Mouse (Mus musculus) midbrain, embryonic 10.5 days (tissue): Measurements from ENCODE around the gene Synrg. TPM values are rescaled to one million over a fixed set of nuclear protein-coding genes. Genes with fewer than 3 reads are reported as not detected.

Experiments
- DNase-seq: peaks from one replicate; pipeline ENCODE4 v3.0.0-alpha.2; 2017; ENCODE audit warnings: low spot score
- H3K27ac ChIP-seq: fragments of 300-500 bp; sonication (generic); replicated peaks from 2 replicates; pipeline ENCODE4 v1.5.1; 2016; ENCODE audit warnings: mild to moderate bottlenecking
- H3K27me3 ChIP-seq: fragments of 300-500 bp; sonication (generic); 2 replicates; pipeline ENCODE4 v1.6.1; 2016; ENCODE audit warnings: low read depth, mild to moderate bottlenecking; ENCODE audit not compliant: poor library complexity, severe bottlenecking
- H3K36me3 ChIP-seq: fragments of 300-500 bp; sonication (generic); 2 replicates; pipeline ENCODE4 v1.6.1; 2016; ENCODE audit warnings: mild to moderate bottlenecking, moderate library complexity
- H3K4me1 ChIP-seq: fragments of 300-500 bp; sonication (generic); 2 replicates; pipeline ENCODE4 v1.6.1; 2016
- H3K4me3 ChIP-seq: fragments of 300-500 bp; sonication (generic); 2 replicates; pipeline ENCODE4 v1.5.1; 2016; ENCODE audit warnings: mild to moderate bottlenecking, moderate library complexity
- H3K9me3 ChIP-seq: fragments of 300-500 bp; sonication (generic); replicated peaks from 2 replicates; pipeline ENCODE4 v1.6.1; 2016; ENCODE audit warnings: mild to moderate bottlenecking
- WGBS: fragments of 180-500 bp; shearing (Covaris S2); methylation state at CpG from one replicate; pipeline ENCODE4 v1.1.7; 2016; 5-methylcytosine and 5-hydroxymethylcytosine counted together
- polyA plus RNA-seq: library from polyadenylated mRNA; unstranded; fragments of >200 nt; fragmentation: Nextera tagmentation; extraction: Ambion mirVana; gene quantifications from 2 replicates; pipeline ENCODE4 v1.2.1, GENCODE M21; 2016

Gene Synrg
- polyA plus RNA-seq, 1 experiment from 2014 or later, result 11.0 TPM

DNA sequence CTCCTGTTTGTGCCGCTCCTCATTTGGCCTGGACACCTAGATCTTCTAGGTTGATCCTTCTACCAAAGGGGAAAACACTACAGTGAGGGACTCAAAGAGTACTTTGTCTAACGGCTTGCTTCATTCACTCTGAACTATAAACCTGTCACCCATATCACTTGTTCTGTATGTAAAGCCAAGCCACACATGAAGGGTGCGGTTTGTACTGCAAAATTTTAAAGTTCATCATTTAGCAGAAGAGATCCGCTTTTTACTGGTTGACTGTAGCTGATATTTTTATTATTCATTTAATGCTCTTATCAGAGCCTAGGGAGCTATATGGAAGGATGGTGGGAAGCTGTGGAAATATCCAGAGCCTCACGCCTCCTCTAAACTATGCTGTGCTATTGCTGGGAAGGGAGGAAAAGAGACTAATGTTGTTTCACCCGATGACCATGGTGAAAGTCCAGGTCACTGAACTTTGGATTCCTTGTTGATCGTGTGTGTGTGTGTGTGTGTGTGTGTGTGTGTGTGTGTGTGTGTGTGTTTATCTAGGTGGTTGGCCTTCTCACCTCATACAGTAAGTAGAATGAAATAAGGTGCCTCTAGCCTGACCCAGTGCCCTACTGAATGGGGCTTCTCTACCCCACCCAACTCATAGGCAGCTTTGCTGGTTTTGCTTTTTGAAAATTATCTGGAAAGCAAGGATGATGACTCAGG, 52.7 kb downstream of the Synrg start:
- Histone ChIP-seq H3K27me3 (no peaks in the 10 kb centered on the region), H3K4me3 (no peak overlapping the region), H3K4me1 (peaks cover 32% of the 10 kb centered on the region), H3K27ac (no peak overlapping the region), H3K9me3 (no peaks in the 10 kb centered on the region), H3K36me3 (peaks cover 49% of the 10 kb centered on the region)
- 94% methylated on average over 7 of the region's 7 CpGs for WGBS
- no peak for DNase-seq

DNA sequence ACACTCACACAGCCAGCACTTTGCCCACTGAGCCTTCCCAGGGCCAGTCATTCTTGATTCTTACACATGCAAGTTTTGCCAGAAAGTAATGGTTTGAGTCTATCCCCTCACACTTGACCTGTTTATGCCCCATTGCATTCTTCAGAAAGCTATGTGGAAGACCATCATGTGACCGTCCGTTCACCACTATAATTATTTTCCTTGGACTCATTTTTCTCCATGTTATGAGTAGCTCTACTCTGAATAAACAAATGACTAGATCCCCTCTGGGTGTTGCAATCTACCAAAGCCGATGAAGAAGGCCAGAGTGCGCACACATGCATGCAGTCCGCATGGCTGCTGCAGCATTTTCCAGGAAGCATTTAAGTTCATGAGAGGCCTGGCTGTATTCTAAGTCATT, 63.0 kb downstream of the Synrg start:
- no peak for DNase-seq
- H3K27me3 ChIP-seq, result no peaks in the 10 kb centered on the region
- no peak overlapping the region for H3K4me3 ChIP-seq
- WGBS, result 92% methylated on average over 5 of the region's 5 CpGs
- no peak overlapping the region for H3K27ac ChIP-seq
- H3K9me3 ChIP-seq, result no peaks in the 10 kb centered on the region
- H3K4me1 ChIP-seq, result no peaks in the 10 kb centered on the region
- H3K36me3 ChIP-seq, result peaks cover 89% of the 10 kb centered on the region

DNA sequence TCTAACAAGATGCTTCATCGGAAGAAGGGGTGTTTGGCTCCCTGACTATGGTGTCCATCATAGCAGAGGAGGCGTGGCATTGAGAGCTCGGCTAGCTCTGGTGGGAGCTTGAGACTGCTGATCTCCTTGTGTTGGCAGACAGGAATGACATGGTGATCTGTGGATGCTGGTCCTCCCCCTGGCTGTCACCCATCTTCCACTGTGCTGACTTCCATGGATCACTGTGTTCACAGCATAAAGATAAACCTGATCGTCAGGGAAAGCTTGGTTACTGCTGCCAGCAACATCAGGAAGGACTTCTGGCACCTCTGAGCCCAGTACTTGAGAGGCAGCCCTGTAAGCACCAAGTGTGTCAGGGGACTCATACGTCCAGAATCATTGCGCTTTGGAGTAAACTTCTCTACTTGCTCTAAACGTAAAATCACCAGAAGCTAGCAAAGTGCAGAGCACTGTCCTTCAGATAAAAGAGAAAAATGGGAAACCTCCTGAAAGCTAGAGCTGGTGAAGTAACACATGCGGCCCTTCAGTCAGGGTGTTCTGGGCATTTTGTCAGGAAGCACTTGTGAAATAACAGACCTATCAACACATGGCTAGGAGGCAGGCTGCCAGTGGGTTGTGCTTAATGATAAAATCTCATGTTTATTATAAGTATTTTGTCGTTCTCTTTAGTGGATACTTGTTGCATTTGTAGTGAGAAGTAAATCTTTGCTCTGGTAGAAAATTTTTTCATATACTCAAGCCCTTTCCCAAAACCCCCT, 64.2 kb downstream of the Synrg start:
- Histone ChIP-seq H3K36me3 (peaks cover 87% of the 10 kb centered on the region), H3K27me3 (no peaks in the 10 kb centered on the region), H3K4me3 (no peak overlapping the region), H3K4me1 (no peaks in the 10 kb centered on the region), H3K27ac (no peak overlapping the region), H3K9me3 (no peaks in the 10 kb centered on the region)
- no peak for DNase-seq
- 90% methylated on average over 9 of the region's 9 CpGs for WGBS

DNA sequence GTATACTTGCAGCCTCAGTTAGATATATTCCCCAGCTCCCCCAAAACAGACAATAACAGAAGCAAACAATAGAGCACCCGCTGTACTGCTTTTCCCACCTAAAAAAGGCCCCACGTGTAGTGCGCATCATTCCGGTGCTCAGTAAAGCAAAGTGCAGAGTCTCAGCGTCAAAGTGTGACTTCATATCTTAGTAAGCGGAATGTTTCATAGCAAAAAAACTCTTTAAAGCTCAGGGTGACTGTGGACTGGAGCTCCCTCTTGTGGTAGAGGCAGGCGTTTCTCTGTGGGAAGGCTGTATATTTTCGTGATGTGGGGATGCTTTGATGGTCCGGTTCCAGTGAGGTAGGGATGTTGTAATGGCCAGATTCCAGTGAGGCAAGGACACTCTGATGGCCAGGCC, 67.7 kb downstream of the Synrg start:
- Histone ChIP-seq H3K4me1 (no peaks in the 10 kb centered on the region), H3K9me3 (no peaks in the 10 kb centered on the region), H3K27me3 (no peaks in the 10 kb centered on the region), H3K4me3 (no peak overlapping the region), H3K27ac (no peak overlapping the region), H3K36me3 (peaks cover 73% of the 10 kb centered on the region)
- peak; percentile 33 for DNase-seq
- 60% methylated on average over 9 of the region's 9 CpGs for WGBS

DNA sequence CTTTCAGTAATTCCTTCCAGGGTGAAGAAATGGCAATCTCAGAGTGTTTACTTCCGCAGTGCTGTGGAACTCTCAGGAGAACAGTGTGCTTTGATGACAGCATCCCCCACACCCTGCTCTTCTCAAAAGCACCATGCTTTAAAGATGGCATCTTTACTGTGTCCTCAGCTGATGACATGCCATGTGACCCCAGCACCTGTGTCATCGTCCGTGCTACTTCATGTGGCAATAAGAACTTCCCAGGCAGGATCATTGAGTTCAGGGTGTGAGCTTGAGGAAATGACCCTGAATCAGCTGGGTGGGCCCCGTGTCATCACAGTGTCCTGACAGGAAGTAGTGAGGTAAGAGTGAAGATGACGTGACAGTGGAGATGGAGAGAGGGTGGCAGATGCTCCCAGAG, 68.3 kb downstream of the Synrg start:
- Histone ChIP-seq H3K4me1 (no peaks in the 10 kb centered on the region), H3K36me3 (peaks cover 69% of the 10 kb centered on the region), H3K4me3 (no peak overlapping the region), H3K27me3 (no peaks in the 10 kb centered on the region), H3K27ac (no peak overlapping the region), H3K9me3 (no peaks in the 10 kb centered on the region)
- 88% methylated on average over 5 of the region's 5 CpGs for whole genome bisulfite sequencing
- DNase-seq, result no peak

DNA sequence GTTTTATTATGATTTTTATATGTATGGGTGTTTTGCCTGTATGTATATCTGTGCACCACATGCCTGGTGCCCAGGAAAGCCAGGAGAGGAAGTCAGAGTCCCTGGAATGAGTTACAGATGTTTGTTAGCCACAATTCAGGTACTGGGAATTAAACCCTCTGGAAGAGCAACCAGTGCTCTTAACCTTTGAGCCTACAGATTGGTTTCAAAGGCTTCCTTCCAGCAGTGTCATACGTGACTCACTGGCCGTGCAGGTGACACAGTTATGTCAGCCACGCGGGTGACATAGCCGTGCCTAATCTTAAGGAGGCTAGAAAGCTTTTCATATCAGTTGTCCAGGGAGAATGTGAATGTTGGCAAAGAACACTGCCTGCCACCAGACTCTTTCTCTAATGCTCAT, 69.4 kb downstream of the Synrg start:
- H3K9me3 ChIP-seq, result no peaks in the 10 kb centered on the region
- H3K27me3 ChIP-seq, result no peaks in the 10 kb centered on the region
- no peak overlapping the region for H3K4me3 ChIP-seq
- WGBS, result 91% methylated on average over 5 of the region's 5 CpGs
- H3K36me3 ChIP-seq, result peaks cover 64% of the 10 kb centered on the region
- H3K27ac ChIP-seq, result no peak overlapping the region
- DNase-seq, result no peak
- 0 out of 2 replicates have a peak, but pooled peaks cover 5% of the 10 kb centered on the region for H3K4me1 ChIP-seq

DNA sequence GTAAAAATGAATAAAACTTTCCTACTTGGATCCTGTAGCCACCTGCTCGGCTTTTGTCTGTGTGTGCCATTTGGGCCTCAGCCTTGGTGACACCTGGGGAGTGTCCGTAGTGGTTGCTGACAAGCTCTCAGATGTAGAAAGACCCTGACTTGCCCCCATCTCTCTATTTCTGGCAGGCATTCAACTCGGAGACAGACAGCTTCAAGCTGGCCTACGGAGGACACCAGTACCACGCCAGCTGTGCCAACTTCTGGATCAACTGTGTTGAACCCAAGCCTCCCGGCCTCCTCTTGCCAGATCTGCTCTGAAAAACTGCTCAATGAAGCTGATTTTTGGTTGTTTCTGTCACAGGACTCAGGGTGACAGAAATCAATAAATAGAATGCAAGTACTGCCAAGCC, 76.4 kb downstream of the Synrg start:
- no peak for DNase-seq
- WGBS, result 90% methylated on average over 6 of the region's 6 CpGs
- no peak overlapping the region for H3K27ac ChIP-seq
- H3K9me3 ChIP-seq, result no peaks in the 10 kb centered on the region
- peaks cover 6% of the 10 kb centered on the region; the same call in 1 of the 2 replicates for H3K27me3 ChIP-seq
- no peak overlapping the region for H3K4me3 ChIP-seq
- peaks cover 52% of the 10 kb centered on the region for H3K4me1 ChIP-seq
- peaks cover 54% of the 10 kb centered on the region for H3K36me3 ChIP-seq

DNA sequence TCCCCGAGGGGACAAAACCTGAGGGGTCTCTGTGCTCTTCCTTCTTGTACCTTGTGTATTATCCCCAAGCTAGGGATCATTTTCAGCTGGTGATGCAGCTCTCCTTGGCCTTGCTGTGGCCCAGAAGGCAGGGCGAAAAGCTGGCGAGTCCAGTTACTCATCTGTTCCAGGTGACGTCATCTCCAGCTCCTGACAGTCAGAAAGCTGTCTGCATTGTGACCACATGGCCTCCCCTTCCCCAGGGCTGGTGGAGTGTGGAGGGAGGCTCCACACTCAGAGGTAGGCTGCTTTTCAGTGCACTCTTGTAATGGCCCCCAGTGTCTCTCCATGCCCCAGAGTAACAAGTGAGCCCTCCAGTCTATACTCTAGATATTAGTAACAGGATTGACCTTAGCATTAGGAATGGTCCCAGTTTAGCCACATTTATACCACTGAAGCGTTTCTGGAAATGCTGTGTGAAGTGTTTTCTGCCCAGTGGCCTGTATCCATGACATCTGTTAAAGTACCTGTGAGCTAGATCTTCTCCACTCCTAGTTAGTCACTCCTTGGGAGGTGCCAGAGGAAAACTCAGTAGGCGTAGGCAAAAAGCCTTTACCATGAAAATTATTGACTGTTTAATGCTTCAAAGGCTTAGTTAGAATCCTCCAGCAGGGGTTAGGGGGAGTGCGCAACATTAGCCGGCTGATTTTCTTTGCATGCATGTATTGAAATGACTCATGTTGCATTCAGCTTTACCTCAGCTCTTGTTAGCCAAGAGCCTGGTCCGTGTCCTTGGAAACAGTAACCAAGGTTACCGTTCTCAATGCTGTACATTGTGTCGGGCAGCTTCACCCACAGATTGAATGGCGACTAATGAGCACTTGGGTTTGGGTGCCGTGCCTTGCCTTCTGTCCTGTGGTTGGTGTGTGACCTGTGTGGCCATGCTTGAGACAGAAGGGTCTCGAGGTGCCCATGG, 78.9 kb downstream of the Synrg start:
- peaks cover 13% of the 10 kb centered on the region; the same call in 1 of the 2 replicates for H3K27me3 ChIP-seq
- peaks cover 68% of the 10 kb centered on the region for H3K4me1 ChIP-seq

DNA sequence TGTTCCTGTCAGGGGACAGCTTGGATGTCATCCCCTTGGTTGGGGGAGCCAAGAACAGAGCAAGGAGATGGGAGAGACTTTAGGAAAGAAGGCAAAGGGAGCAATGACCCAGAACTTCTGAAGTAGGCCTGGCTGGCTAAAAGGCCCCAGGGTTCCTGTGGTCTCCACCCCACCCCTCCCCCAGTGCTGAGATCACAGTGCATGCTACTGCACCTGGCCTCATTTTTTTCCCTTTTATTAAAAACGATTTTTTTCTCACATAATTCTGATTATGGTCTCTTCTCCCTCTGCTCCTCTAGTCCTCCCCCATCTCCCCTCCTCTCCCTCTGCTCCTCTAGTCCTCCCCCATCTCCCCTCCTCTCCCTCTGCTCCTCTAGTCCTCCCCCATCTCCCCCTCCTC, 80.8 kb downstream of the Synrg start:
- Histone ChIP-seq H3K4me1 (peaks cover 66% of the 10 kb centered on the region), H3K36me3 (peaks cover 21% of the 10 kb centered on the region), H3K4me3 (no peak overlapping the region), H3K9me3 (no peaks in the 10 kb centered on the region), H3K27ac (0 out of 2 replicates have a peak overlapping the region, but pooled peaks have one; percentile 49), H3K27me3 (peaks cover 13% of the 10 kb centered on the region; the same call in 1 of the 2 replicates)
- WGBS, result 43% methylated on average over 1 of the region's 1 CpGs
- no peak for DNase-seq

More for the DNA sequence above, 78.9 kb downstream of the Synrg start:
- Histone ChIP-seq H3K36me3 (peaks cover 39% of the 10 kb centered on the region), H3K9me3 (no peaks in the 10 kb centered on the region), H3K4me3 (peak overlapping the region; percentile 16; the same call in 1 of the 2 replicates), H3K27ac (peak overlapping the region; percentile 78)
- 30% methylated on average over 14 of the region's 14 CpGs for WGBS
- peak; percentile 82 for DNase-seq

DNA sequence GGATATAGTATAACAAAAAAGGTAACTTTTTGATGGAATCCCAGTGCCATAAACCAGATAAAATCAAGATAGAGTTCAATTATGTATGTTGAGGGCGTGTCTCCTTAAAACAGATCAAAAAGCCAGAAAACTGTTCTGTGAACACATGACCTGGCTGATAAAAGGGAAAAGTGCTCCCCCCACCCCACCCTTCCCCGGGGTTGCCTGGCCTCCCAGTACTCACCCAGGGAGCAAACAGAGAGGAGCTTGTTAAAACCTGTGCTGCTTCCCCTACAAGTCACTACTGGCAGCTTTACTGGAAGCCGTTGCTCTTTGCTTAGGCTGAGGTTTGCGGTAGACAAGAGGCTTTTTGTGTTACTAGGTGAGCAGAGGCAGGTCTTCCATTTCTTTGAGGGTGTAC, 83.0 kb downstream of the Synrg start:
- Histone ChIP-seq H3K4me1 (peaks cover 54% of the 10 kb centered on the region), H3K36me3 (peaks cover under 1% of the 10 kb centered on the region; the same call in 1 of the 2 replicates), H3K4me3 (no peak overlapping the region), H3K27ac (no peak overlapping the region), H3K27me3 (peaks cover 7% of the 10 kb centered on the region; the same call in 1 of the 2 replicates), H3K9me3 (no peaks in the 10 kb centered on the region)
- 73% methylated on average over 4 of the region's 4 CpGs for WGBS
- no peak for DNase-seq

DNA sequence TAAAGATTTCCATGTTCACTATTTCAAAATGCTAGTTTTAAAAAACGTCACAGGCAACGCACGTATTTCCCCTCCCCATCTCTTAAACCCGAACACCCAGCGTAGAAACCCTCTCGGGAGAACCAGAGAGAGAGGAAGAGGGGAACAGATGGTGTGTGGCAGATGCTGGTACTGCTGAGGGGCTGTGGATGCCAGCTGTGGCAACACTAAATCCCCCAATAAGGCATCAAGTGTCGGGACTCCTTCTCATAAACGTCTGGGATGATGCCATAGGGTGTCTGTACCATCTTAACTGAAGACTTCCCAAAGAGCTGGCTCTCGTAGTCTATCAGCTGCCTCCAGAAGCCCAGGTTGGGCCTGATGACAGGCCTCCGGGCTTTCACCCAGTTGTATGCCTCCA, 84.2 kb downstream of the Synrg start:
- H3K4me3 ChIP-seq, result no peak overlapping the region
- 86% methylated on average over 10 of the region's 10 CpGs for WGBS
- no peak for DNase-seq
- H3K27ac ChIP-seq, result 0 out of 2 replicates have a peak overlapping the region, but pooled peaks have one; percentile 38
- peaks cover 7% of the 10 kb centered on the region; the same call in 1 of the 2 replicates for H3K27me3 ChIP-seq
- peaks cover 44% of the 10 kb centered on the region for H3K4me1 ChIP-seq
- H3K9me3 ChIP-seq, result no peaks in the 10 kb centered on the region
- no peaks in the 10 kb centered on the region for H3K36me3 ChIP-seq

DNA sequence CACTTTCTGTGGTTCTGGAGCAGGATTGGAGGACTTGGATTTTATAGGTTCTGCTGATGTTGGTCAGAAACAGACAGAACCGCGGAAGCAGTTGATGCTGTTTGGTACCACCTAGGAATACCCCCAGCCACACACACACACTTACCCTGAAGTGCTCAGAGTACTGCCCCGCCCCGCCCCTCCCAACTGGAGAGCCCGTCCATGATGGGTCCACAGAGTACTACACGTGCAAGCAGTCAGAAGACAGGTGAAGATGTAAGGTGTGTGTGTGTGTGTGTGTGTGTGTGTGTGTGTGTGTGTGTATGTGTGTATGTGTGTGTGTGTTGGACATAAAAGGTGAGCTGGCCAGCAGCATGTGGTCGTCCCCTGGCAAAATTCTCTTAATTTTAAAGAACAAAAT, 88.8 kb downstream of the Synrg start:
- Histone ChIP-seq H3K27ac (no peak overlapping the region), H3K4me3 (no peak overlapping the region), H3K36me3 (no peaks in the 10 kb centered on the region), H3K9me3 (0 out of 2 replicates have a peak, but pooled peaks cover 5% of the 10 kb centered on the region), H3K4me1 (peaks cover 19% of the 10 kb centered on the region), H3K27me3 (no peaks in the 10 kb centered on the region)
- 93% methylated on average over 7 of the region's 7 CpGs for WGBS
- DNase-seq, result no peak
